Comparison of ENCODE assay signal across 8 mouse cellular contexts in genomic region chr8:95487800-95488697, GRCm38 (mm10). TPM values are rescaled to one million over a fixed set of nuclear protein-coding genes. Genes with fewer than 3 reads are reported as not detected.
DNase-seq lines count a peak whose midpoint lies in the region; ATAC-seq lines count a peak whose summit lies in the region.

No protein-coding gene starts in this region.

- H3K9ac ChIP-seq in kidney, embryonic 15.5 days: peak overlapping the region; percentile 96

- H3K9me3 ChIP-seq in kidney, embryonic 15.5 days (replicated peaks): no peaks in the 10 kb centered on the region
- no peaks in the 10 kb centered on the region for H3K9me3 ChIP-seq in erythroblast, embryonic 14.5 days (ENCODE audit: control insufficient read depth, low read length)

- peak; percentile 73 for ATAC-seq in kidney, embryonic 15.5 days (replicated peaks; ENCODE audit: low FRiP score)
- ATAC-seq in inflammation-experienced regulatory T-cells, adult 6 months: peak; percentile 5
- ATAC-seq in megakaryocyte-erythroid progenitor cell, adult 5-6 weeks (replicated peaks; ENCODE audit: low FRiP score, low TSS enrichment, poor library complexity, severe bottlenecking): peak; percentile 58; the same call in 1 of the 2 replicates

- WGBS in kidney, embryonic 15.5 days: 1% methylated on average over 60 of the region's 95 CpGs

- DNase-seq in kidney, adult 8-10 months: no peak
- peak; percentile 44 for DNase-seq in MN1 (ENCODE audit: low spot score)
- DNase-seq in testis, postnatal 14 days (ENCODE audit: low spot score): peak; percentile 60
- no peak for DNase-seq in urinary bladder, postnatal 36 days (ENCODE audit: low spot score in 2 of 2)

- H3K27me3 ChIP-seq in kidney, embryonic 15.5 days: no peaks in the 10 kb centered on the region
- H3K27me3 ChIP-seq in erythroblast, embryonic 14.5 days (ENCODE audit: control insufficient read depth): no peaks in the 10 kb centered on the region

- H3K4me1 ChIP-seq in kidney, embryonic 15.5 days: peaks cover 20% of the 10 kb centered on the region
- H3K4me1 ChIP-seq in erythroblast, embryonic 14.5 days (ENCODE audit: control insufficient read depth): peaks cover 23% of the 10 kb centered on the region

- H3K27ac ChIP-seq in kidney, embryonic 15.5 days: 0 out of 2 replicates have a peak overlapping the region, but pooled peaks have one; percentile 18

- H3K4me3 ChIP-seq in kidney, embryonic 15.5 days (replicated peaks): peak overlapping the region; percentile 96
- H3K4me3 ChIP-seq in erythroblast, embryonic 14.5 days (replicated peaks): peak overlapping the region; percentile 84

- peaks cover 40% of the 10 kb centered on the region for H3K36me3 ChIP-seq in kidney, embryonic 15.5 days
- peaks cover 40% of the 10 kb centered on the region for H3K36me3 ChIP-seq in erythroblast, embryonic 14.5 days (ENCODE audit: control insufficient read depth)

- peak overlapping the region; percentile 93 for H3K4me2 ChIP-seq in kidney, embryonic 15.5 days

RNA-seq across cellular contexts. Expression of gene Csnk2a2, which starts 1.8 kb away (rescaled TPM):
- polyA plus RNA-seq in kidney, embryonic 15.5 days (2015; fragmentation: Nextera tagmentation; extraction: Ambion mirVana): 9.0 and 10.5 TPM in 2 replicates
- polyA plus RNA-seq in erythroblast, embryonic 14.5 days (2012): 0.80 and 0.85 TPM in 2 replicates
- polyA plus RNA-seq in inflammation-experienced regulatory T-cells, adult 6 months (2017; shearing (Covaris generic)): 10 to 100 TPM; 10.6 to 16.8 (median 12.5) TPM
- total RNA-seq in megakaryocyte-erythroid progenitor cell, adult 5-6 weeks (2014; fragmentation: Nextera tagmentation): 60.1 and 77.7 TPM in 2 replicates
- total RNA-seq in megakaryocyte-erythroid progenitor cell, adult 5-6 weeks (2017): 32.9 and 43.0 TPM in 2 replicates

RNA-seq across cellular contexts. Expression of gene Ccdc113, which starts 45.8 kb away (rescaled TPM):
- polyA plus RNA-seq in kidney, embryonic 15.5 days (2015; fragmentation: Nextera tagmentation; extraction: Ambion mirVana): 0.59 and 0.83 TPM in 2 replicates
- not detected in 2 replicates for polyA plus RNA-seq in erythroblast, embryonic 14.5 days (2012)
- polyA plus RNA-seq in inflammation-experienced regulatory T-cells, adult 6 months (2017; shearing (Covaris generic)): not detected
- not detected in 2 replicates for total RNA-seq in megakaryocyte-erythroid progenitor cell, adult 5-6 weeks (2014; fragmentation: Nextera tagmentation)
- total RNA-seq in megakaryocyte-erythroid progenitor cell, adult 5-6 weeks (2017): not detected in 2 replicates

RNA-seq across cellular contexts. Expression of gene Cfap20, which starts 53.4 kb away (rescaled TPM):
- polyA plus RNA-seq in kidney, embryonic 15.5 days (2015; fragmentation: Nextera tagmentation; extraction: Ambion mirVana): 138 and 139 TPM in 2 replicates
- 1.1 and 1.5 TPM in 2 replicates for polyA plus RNA-seq in erythroblast, embryonic 14.5 days (2012)
- 10 to 100 TPM; 55.7 to 72.2 (median 70.1) TPM for polyA plus RNA-seq in inflammation-experienced regulatory T-cells, adult 6 months (2017; shearing (Covaris generic))
- total RNA-seq in megakaryocyte-erythroid progenitor cell, adult 5-6 weeks (2014; fragmentation: Nextera tagmentation): 53.9 and 69.9 TPM in 2 replicates
- total RNA-seq in megakaryocyte-erythroid progenitor cell, adult 5-6 weeks (2017): 64.6 and 71.3 TPM in 2 replicates

Comparison
In these comparisons a context has a peak if more than half of its experiments do, and no peak if none do; other contexts are left out.
1. ATAC-seq: peak in every context shown above with its lines; median percentile 73 in kidney, embryonic 15.5 days; 58 in megakaryocyte-erythroid progenitor cell, adult 5-6 weeks; 5 in inflammation-experienced regulatory T-cells, adult 6 months.
2. DNase-seq: peak in MN1 (single experiment) and testis, postnatal 14 days (single experiment); none in kidney, adult 8-10 months (0 of 2) and urinary bladder, postnatal 36 days (0 of 2).
3. RNA of gene Cfap20, which starts 53.4 kb away (polyA plus RNA-seq): 138 to 139 TPM in kidney, embryonic 15.5 days and 55.7 to 72.2 TPM in inflammation-experienced regulatory T-cells, adult 6 months; 1.1 to 1.5 TPM in erythroblast, embryonic 14.5 days; every median in the first group is over 10 times any median in the second.